Mouse (Mus musculus) adrenal gland, adult 2 months (tissue): Measurements from ENCODE around the gene Apbb2. TPM values are rescaled to one million over a fixed set of nuclear protein-coding genes. Genes with fewer than 3 reads are reported as not detected.

Experiments
- DNase-seq: peaks from one replicate; pipeline ENCODE4 v3.0.0; 2021
- polyA plus RNA-seq: library from polyadenylated mRNA; depleted of rRNA; stranded (reverse); fragments of >200 nt; gene quantifications from 2 replicates; pipeline ENCODE4 v1.2.3, GENCODE M21; 2012
- total RNA-seq, 2 experiments: library from RNA; stranded (reverse); gene quantifications; 2 replicates each; pipeline ENCODE4 v1.2.3; 2021

Gene Apbb2
- total and polyA plus RNA-seq, 3 experiments: 20.0 to 76.7 (median 58.3) TPM

DNA sequence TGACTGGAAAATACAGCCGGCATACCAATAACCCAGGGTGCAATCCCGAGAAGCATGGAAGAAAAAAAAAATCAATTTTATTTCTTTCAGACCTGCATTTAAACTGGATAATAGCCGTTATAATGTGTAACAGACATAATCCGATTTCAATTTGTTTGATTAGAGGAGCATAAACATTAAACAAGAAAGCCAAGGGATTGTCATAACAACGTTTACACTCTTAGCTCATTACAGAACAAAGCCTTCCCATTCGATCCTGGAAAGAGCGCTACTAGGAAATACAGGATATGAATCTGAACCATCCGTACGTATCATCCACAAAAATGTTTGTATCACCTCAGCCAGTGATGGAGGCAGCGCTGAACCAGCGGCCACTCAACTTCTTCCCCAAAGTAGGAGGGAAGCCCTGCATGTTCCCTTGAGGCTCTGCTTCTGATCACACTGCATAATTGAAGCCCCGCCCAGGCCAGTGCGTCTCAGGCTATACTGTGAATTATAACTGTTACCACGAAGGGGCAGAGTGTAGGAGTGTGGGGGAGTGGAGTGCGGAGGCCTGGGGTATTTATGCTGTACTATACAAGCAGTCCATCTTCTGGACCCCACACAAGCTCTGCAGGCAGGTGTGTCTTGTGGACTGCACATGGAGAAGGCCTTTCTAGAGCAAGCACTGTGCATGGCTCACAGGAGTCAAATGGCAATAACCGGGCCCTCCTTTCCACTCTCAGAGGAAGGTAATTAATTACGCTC is 278.1 kb downstream of the Apbb2 start:
- no peak for DNase-seq

DNA sequence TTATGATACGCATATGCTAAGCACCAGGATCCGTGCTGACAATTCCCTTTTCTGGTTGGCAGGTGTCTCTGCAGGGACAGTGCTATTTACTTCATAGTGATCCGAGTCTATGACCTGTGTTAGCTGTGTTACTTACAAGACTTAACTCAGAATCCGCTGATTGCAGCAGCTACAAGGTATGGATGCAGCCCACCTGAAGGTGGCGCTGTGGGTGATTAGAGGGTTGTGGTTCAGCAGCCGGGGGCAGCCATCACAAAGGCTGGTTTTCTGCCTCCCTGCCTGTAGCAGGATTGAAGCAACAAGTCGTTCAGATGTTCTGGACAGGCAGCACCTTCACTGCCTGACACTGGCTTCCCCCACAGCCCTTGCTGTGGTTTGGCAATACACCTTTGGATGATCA is 280.0 kb downstream of the Apbb2 start:
- no peak for DNase-seq

DNA sequence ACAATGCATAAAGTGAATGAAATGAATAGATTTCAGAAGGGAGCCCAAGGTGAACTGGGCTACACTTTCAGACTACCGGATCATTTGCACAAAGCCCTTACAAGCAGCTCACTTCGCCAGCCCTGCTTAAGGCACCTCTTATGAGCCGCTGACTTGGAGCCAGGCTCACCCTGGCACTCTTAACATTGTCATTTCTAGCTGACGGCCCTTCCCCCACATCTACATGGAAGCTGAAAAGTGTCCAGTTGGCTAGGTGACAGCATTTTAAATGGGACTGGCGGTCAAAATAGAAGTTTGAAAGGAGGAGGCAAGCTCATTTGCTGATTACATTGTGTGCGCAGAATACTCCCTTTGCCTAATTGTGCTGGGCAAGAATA is 280.6 kb downstream of the Apbb2 start:
- DNase-seq: peak; percentile 55

DNA sequence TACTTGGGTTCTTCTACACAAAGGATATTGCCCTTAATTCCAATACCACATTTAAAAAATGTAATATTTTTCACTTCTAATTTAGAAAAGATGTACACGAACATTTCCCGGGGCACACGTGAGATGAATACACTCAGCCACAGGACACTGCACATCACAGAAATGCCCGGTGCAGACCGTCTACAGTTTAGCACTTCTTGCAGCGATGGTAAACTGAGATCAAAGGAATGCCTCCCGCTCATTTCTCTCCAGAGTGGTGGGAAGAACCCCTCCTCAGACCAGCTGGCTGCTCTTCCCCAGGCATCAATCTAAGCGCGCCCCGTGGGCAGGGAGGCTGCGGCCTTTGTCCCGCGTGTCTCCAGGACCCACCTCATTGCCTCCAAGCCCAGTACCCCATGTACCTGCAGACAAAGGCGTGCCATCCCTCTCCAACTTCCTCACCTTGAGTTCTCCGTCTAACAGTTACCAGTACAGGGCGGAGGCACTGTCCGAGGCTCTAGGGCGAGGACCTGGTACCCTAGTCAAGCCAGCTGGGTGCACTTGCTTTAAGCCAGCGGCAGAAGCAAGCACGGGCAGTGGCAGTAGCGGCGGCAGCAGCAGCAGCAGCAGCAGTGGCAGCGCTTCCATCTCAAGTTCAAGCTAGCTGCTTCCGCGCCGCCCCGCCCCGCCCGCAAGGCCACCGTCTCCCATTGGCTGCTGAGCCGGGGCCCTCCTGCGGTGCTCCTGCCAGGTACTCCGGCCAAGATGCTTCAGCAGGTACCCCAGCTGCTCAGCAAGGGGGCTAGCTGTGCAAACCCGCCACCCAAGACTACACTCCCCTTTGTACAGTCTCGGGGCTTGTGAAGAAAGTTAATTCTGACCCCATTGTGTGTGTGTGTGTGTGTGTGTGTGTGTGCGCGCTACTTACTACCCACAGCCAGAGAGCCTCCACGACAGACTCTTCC is 281.3 kb downstream of the Apbb2 start:
- DNase-seq: peak; percentile 79

DNA sequence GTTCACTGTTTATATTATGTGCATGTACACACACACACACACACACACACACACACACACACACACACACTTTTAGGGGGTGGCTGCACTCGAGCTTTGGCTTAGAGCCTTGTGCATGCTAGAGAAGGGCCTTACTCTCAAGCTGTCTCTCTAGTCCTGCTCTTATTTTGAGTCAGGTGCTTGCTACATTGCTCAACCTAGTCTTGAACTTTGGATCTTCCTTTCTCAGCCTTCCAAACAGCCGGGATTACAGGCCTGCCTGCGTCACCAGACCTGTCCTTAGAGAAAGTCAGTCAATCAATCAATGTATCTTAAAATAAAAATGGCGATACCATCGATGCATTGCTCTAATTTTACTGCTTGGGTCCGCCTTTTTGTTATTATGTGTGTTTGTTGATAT is 287.8 kb downstream of the Apbb2 start:
- DNase-seq: no peak

DNA sequence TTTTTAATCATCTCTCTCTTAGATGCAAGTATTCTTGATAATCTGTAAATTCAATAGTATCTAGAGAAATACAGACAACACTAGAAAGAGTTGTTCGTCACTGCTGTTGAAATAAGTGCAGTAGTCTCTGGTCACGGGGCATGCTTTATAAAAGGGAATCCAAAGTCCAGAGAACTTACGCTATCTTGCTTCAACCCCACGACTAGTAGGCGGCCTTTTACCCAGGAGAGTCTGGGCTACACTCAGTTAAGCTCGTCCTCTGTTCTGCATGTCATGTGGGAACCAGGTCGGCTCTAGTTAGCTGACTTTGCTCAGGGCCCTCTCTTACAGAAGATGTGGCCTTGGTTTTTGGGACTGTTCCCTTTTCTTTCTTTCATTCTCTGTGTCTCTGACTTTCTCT is 289.8 kb downstream of the Apbb2 start:
- DNase-seq: no peak

DNA sequence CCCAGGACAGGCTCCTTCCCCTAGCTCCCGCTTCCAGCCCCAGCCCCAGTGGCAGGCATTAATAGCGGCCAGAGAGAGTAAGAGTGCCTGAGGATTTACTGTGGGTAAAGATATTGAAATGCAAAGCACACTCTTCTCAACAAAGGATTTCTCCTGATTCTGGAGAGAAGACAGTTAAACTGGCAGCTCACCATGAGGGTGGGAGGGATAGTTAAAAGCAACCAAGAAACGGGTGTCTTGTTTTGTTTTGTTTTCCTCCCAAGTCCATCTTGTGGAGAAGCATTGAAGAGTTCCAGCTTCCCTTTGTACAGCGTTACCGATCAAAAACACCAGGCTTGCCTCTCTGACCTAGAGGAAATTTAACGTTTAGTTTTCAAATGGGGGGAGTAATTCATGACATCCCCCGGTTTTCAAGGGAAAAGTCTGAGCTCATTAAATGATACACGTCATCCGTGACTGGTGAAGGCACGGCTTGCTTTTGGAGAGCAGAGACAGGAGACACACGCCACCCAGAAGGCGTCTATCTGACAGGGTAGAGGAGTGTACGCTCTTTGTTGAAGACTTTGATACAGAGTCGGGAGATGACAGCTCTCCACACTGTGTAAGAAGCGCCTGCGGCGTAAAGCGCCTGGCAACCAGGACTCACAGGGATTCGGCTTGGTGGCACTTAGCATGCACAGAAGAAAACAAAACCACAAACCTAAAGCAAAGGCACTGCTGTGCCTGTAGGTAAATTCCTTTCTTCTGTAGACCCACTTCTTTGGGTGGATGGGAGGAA is 290.4 kb downstream of the Apbb2 start:
- no peak for DNase-seq

DNA sequence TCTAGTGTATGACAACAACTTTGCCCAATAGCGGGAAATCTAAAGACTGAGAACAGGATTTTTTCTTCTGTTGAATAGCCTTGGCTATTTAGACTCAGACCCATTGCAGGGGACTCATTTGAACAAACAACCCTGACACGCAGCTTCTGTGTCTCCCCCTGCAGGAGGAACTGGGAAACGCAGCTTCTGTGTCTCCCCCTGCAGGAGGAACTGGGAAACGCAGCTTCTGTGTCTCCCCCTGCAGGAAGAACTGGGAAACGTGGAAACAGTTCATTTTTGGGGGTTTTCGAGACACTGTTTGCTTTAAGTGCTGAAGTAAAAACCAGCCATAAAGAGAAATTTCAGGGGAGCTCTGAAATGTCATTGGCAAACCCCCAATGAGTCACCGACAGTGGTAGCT is 292.2 kb downstream of the Apbb2 start:
- DNase-seq: no peak

DNA sequence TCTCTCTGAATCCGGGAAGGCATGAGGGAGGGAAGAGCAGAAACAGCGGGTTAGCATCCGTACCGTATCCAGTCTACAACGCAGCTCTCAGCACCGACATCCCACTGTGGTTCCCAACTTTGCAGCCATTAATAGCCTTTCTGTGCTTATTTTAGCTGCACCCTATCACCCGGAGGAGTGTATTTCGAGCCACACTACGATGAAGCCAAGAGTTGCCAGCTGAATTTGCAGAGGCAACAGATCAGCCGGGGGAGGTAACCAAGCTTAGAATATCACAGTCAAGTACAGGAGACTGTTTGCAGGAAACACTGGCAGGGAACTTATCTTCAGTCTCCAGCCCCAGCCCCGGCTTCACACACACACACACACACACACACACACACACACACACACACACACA is 295.0 kb downstream of the Apbb2 start:
- DNase-seq: no peak

DNA sequence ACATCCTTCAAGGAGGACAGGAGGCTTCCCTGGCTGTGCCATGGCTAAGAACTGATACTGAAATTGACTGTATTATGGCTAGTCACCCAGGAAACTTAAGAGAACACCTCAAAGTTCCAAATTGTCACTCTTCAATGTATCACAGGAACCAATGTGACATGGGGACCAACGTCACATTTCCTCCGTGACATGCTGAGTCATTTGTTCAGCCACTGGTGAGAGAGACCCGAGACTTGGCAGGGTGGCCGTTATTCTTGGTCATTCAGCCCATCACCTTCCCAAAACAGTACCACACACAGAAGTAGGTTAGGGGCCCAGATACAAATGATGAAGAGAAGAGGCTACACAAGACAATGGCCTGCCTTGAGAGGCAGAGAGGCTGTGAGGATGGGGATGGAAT is 295.5 kb downstream of the Apbb2 start:
- no peak for DNase-seq

DNA sequence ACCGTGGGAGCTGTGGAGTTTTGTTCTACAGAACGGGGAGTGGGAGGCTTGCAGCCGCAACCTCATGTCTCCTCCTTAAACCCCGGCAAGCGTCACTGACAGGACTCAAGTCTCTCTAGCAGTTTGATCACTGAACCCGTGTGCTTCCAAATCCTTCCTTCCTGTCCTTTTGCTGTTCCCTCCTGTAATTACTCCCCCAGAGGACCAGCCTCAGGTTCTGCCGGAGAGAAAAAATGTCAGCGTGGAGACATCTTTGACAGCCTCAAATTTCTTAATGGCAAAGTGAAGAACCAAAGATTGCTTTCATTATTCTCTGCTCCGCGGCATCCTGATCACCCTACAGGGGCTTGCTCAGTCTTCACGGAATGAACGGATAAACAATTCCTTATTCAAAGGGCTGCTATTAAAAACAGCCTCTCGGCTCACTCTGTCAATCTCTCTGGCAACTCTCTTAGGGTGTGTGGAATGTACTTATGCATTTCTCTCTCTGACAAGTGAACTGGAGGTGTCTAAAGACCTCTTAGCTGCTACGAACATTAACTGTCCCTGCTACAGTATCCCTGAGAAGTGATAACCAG is 298.7 kb downstream of the Apbb2 start:
- no peak for DNase-seq

DNA sequence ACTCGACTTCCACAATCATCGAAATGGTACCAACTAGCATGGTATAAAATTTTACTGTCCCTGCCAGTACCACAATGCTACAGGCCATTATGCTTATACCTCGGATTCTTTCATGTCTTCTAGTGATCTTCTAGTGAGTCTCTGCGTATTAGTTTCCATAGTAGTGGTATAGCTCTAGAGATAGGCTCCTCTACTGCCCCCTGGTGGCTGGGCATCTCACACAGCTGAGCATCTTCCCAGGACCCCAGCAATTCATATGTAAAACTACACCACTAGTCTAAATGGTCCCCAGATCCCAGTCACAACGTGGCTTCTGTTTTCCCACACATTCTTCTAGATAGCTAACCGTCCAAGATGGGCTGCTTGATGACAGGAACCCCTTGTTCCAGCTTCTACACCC is 299.2 kb downstream of the Apbb2 start:
- peak; percentile 62 for DNase-seq

DNA sequence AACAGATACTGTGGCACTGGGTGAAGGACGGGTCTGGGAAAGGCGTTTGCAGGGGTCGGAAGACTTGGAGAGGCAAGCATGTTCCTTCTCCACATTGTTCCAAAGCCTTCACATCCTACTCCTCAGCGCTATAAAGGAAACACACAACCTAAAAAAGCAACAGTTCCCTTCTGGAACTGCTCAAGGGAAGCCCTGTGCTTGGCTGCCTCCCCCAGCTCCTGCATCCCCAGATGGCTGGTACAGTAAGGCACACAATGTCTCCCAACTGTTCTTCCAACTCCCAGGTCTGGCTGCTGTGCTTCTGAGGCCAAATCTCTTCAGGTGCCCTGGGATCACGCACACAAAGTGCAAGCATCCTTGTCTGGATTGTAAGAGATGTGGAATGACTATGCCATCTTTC is 302.8 kb downstream of the Apbb2 start:
- DNase-seq: no peak

DNA sequence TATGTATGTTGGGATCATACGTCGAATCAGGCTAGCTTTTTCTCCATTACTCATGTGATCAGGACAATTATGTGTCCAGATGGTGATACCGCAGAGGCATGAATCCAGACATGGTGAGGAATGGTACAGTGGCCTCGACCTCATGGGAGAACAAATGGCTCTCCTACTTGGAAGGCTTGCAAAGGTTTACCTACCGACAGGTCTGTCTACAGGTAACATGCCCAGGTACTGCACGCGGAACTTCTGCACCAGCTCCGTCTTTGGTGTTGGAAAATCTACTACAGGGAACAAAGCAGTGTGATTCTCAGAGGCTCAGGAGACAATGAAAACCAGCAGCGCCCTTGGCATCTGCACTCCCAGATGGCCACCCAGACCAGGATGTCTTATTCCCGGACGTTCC is 307.8 kb downstream of the Apbb2 start:
- DNase-seq: no peak

DNA sequence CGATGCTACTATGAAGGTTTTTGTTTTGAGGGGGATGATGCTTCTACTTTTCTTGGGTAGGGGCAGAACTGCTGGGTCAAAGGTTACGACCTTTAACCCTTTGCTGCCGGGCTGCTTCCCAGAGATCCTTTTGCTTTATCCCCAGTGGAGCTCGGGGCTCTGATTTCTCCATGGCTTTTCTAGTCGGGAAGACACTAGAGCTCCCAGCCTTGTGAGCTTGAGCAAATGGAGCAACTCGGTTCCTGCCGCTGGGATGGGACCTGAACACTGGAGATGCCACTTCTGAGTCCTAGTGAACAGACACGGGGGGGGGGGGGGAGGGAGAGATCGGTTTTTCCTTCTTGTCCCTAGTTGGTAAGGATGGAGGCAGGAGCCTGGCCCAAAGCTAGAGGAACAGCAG is 308.3 kb downstream of the Apbb2 start:
- DNase-seq: no peak

DNA sequence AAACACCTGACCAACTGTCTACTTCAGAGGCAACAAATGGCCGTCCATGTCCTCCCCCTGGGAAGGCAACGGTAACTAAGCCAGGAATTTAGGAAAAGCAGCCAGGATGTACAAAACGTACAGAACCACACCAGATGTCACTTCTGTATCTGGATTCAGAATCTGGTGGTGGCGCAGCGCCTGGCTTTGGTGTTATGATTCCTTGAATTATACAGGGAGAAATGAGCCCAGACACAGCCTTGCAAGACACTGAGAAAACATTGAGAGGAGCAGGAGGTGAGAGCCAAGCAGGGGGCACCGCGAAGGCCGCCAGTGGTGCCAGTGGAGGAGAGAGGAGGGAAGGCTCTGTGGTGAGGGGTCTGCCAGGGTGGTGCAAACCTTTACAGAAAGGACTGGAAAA is 313.1 kb downstream of the Apbb2 start:
- DNase-seq: no peak

DNA sequence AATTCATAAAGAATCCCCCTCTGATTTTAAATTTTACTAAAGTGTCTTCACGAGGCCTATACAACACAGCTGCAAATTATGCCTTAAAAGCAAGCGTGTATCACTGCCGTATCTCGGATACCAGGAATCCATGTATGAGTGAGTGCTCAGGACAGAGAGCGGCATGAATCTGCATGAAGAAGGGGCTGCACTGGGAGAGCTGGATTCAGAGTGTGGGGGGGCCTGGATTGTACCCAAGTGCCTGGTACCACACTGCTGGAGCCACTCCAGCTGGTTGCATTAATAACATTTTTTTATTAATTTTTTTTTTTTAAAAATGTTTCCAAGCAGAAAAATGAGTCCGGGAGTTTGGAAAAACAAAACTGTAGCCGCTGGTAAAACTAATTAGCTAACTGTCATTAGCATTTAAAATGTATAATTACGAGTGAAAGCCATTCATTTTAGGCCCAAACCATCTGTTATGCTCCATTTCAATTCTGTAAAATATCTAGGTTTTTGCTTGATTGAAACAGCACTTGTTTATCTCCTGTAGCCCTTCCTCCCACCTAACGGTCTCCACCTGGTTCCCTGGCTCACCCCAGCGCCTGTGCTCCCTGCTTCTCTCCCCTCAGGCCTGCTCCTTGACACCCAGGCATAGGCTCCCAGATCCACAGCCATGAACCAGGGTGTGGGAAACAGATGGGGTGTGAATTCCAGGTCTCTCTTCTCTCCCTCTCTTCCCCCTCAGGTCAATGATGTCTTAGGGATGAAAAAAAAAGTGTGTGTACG is 314.1 kb downstream of the Apbb2 start:
- DNase-seq: no peak

DNA sequence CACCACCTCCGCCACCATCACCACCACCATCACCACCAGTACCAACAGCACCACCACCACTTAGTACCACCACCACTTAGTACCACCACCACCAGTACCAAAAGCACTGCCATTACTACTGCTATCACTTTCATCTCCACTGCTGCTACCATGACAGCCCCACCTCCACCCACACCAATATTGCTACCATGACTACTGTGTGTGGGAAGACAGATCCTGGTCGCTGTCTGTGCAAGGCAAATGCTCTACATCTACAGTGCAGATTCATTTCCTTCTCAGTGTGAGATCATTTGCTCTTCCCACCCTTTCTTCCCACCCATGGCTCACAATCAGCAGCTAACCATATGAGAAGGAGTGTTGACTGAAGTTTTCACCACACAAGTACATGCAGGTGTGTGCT is 315.7 kb downstream of the Apbb2 start:
- DNase-seq: no peak

DNA sequence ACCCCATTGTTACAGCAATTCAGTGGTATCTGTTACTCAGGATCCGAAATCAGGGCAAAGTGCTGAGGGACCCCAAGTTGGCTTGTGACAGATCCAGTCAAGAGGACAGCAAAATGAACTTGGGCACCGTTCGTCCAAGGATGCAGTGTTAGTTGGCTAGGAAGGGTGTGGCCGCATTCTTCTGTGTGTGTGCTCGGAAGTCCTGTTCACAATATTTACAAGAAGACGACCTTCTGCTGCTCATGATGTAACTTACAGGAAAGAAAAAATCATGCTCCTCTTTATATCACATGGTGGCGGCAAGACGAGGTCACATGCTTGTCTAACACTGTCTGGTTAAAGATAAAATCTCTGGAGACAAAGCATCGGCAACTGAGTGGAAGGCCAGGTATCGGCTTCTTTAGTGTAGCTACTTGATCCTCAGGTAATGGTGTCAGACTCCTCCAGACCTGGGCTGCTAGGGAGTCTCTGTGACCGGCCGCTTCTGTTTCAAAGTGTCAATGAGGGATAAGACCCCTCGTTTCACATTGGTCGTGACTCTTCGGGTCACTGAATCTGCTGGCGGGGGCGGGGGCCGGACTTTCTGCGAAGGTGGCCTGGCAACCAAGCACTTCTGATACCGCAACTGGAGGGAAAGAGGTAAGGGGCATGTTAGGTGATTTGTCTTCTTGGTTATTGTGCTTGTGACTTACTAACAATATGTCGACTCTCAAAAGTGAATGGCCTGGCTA is 316.3 kb downstream of the Apbb2 start:
- no peak for DNase-seq

DNA sequence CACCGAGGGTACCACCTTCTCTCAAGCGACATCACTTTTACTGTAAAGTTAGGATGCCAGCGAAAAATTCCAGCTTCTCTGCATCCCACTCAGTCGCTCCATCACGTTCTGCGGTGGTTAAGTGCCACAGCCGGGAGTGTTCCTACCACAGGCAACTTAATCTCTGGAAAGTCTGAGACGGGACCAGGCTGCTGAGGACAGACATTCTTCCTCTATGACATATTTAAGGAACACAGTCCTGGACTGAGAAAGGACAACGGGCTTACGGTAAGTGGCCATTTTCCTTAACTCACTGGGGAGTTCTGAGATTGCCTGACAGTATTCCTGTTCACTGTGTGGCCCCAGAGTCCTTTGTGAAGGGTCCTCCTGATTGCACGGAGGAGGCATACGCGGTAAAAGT is 318.0 kb downstream of the Apbb2 start:
- DNase-seq: no peak

DNA sequence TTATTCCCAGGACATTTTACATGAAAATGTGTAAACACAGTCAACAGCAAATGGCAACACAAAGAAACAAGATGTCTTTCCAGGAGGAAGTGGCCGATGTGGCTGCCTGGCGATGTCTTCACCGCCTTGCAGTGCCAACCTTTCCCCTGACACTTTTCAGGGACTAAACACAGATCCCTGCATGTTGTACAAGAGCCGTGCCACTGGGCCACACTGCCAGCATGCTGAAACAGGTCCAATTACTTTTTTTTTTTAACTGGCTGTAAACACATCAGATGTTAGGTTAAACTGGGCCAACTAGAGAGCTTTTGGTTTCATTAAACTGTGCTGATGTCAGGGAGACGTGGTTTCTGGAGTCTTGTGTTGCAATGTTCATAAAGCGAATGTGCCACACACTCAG is 319.7 kb downstream of the Apbb2 start:
- peak; percentile 16 for DNase-seq
